Mouse (Mus musculus) retina, postnatal 1 day (tissue): ENCODE measurements around the gene Gon7.
A peak's percentile ranks its signal among the peaks of the same experiment; 100 is the strongest.

Experiments
- DNase-seq: peaks from one replicate; pipeline ENCODE4 v3.0.0-alpha.2; 2012

Gon7 gene

GRCm38 (mm10) chr12:102742056-102742455, 15.5 kb downstream of the Gon7 start:
- DNase-seq: no peak

- DNase-seq: peak; percentile 48
Observed at GRCm38 (mm10) chr12:102740285-102740684, 17.3 kb downstream of the Gon7 start.

- no peak for DNase-seq
Observed at GRCm38 (mm10) chr12:102739096-102739495, 18.5 kb downstream of the Gon7 start.

GRCm38 (mm10) chr12:102733381-102733780, 24.2 kb downstream of the Gon7 start:
- DNase-seq: peak; percentile 67

GRCm38 (mm10) chr12:102730798-102731619, 26.6 kb downstream of the Gon7 start:
- DNase-seq: peak; percentile 49

- peak; percentile 97 for DNase-seq
Observed at GRCm38 (mm10) chr12:102729855-102730797, 27.5 kb downstream of the Gon7 start.

- DNase-seq: no peak
Observed at GRCm38 (mm10) chr12:102725761-102726175, 31.8 kb downstream of the Gon7 start.

- DNase-seq: no peak
Observed at GRCm38 (mm10) chr12:102725146-102725545, 32.5 kb downstream of the Gon7 start.

- no peak for DNase-seq
Observed at GRCm38 (mm10) chr12:102723861-102724260, 33.7 kb downstream of the Gon7 start.

GRCm38 (mm10) chr12:102722966-102723365, 34.6 kb downstream of the Gon7 start:
- DNase-seq: no peak

- DNase-seq: no peak
Observed at GRCm38 (mm10) chr12:102722451-102722850, 35.2 kb downstream of the Gon7 start.

GRCm38 (mm10) chr12:102719552-102720315, 37.9 kb downstream of the Gon7 start:
- peak; percentile 84 for DNase-seq

GRCm38 (mm10) chr12:102714654-102715395, 42.8 kb downstream of the Gon7 start:
- DNase-seq: no peak

- DNase-seq: no peak
Observed at GRCm38 (mm10) chr12:102714116-102714515, 43.5 kb downstream of the Gon7 start.

- no peak for DNase-seq
Observed at GRCm38 (mm10) chr12:102713153-102713865, 44.3 kb downstream of the Gon7 start.

GRCm38 (mm10) chr12:102710851-102711375, 46.7 kb downstream of the Gon7 start:
- DNase-seq: no peak

GRCm38 (mm10) chr12:102709896-102710295, 47.7 kb downstream of the Gon7 start:
- no peak for DNase-seq

GRCm38 (mm10) chr12:102708220-102708619, 49.4 kb downstream of the Gon7 start:
- DNase-seq: no peak

GRCm38 (mm10) chr12:102706833-102707463, 50.7 kb downstream of the Gon7 start:
- no peak for DNase-seq

GRCm38 (mm10) chr12:102705906-102706640, 51.5 kb downstream of the Gon7 start:
- DNase-seq: no peak
